Mouse (Mus musculus): ENCODE results near the gene Rpl13a. TPM values are rescaled to one million over a fixed set of nuclear protein-coding genes. Genes with fewer than 3 reads are reported as not detected.
"Not testable (repeated sequence)": the region's sequence is repeated elsewhere in the genome, so short reads cannot be mapped to it uniquely, and the experiment has no call there.

The Rpl13a gene
- total and polyA plus RNA-seq, 3 experiments, result 1,478 to 6,084 (median 2,356) TPM

DNA sequence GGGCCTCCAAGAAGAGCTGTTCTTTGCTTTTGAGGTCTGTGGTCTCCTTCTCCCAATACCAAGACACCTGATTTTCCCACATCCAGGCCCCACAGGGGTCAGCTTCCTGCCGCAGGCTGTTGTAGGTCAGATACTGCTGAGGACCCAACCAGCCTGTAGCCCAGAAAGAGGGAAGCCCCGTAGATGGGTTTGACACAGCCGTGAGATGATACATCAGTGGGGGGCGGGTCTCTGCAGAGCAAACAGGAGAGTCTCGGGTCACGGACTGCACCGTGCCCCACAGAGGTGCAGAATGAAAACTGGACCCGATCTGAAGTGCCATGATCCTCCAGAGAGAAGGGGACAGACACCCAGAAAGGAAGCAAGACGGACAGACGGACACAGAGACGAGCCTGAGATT is 26.1 kb downstream of the Rpl13a start:
- Histone ChIP-seq H3K27me3 (ENCODE audit: insufficient read depth, low read length) (peaks cover 55% of the 10 kb centered on the region), H3K36me3 (replicated peaks) (no peaks in the 10 kb centered on the region), H3K9me3 (replicated peaks) (no peaks in the 10 kb centered on the region), H3K4me1 (ENCODE audit: insufficient read depth, low read depth, low read length) (peaks cover 17% of the 10 kb centered on the region), H3K4me3 (ENCODE audit: low read depth, low read length) (no peak overlapping the region)
- ATAC-seq (ENCODE audit: extremely low read depth, insufficient number of reproducible peaks, low FRiP score, poor library complexity, severe bottlenecking) (no peak), DNase-seq (ENCODE audit: low spot score) (no peak)
- TF ChIP-seq POLR2AphosphoS5 (IDR thresholded peaks at IDR 0.05; ENCODE audit: insufficient replicate concordance, low read depth, low read length) (no peak), GATA1 (IDR thresholded peaks at IDR 0.05; ENCODE audit: borderline replicate concordance, low read length) (no peak), GATA2 (IDR thresholded peaks at IDR 0.05; ENCODE audit: borderline replicate concordance, low read depth, low read length) (no peak), TAL1 (conservative IDR thresholded peaks at IDR 0.05; ENCODE audit: low read depth, low read length) (no peak), CTCF (IDR thresholded peaks at IDR 0.05; ENCODE audit: low read depth, low read length) (no peak)

- Histone ChIP-seq H3K36me3 (replicated peaks) (no peaks in the 10 kb centered on the region), H3K4me1 (ENCODE audit: insufficient read depth, low read depth, low read length) (peaks cover 26% of the 10 kb centered on the region), H3K27me3 (ENCODE audit: insufficient read depth, low read length) (peaks cover 41% of the 10 kb centered on the region), H3K4me3 (ENCODE audit: low read depth, low read length) (no peak overlapping the region), H3K9me3 (replicated peaks) (no peaks in the 10 kb centered on the region)
- DNase-seq (ENCODE audit: low spot score) (no peak), ATAC-seq (ENCODE audit: extremely low read depth, insufficient number of reproducible peaks, low FRiP score, poor library complexity, severe bottlenecking) (no peak)
- no peak for TF ChIP-seq CTCF (IDR thresholded peaks at IDR 0.05; ENCODE audit: low read depth, low read length)
Measured at GRCm38 (mm10) chr7:45100046-45100445, 28.5 kb downstream of the Rpl13a start.

GRCm38 (mm10) chr7:45098541-45099240 is 29.9 kb downstream of the Rpl13a start:
- no peaks in the 10 kb centered on the region for H3K9me3 ChIP-seq (replicated peaks)
- no peak for DNase-seq (ENCODE audit: low spot score)
- H3K36me3 ChIP-seq (replicated peaks), result no peaks in the 10 kb centered on the region
- H3K4me1 ChIP-seq (ENCODE audit: insufficient read depth, low read depth, low read length), result peaks cover 34% of the 10 kb centered on the region
- no peak for ATAC-seq (ENCODE audit: extremely low read depth, insufficient number of reproducible peaks, low FRiP score, poor library complexity, severe bottlenecking)
- TF ChIP-seq TAL1 (conservative IDR thresholded peaks at IDR 0.05; ENCODE audit: low read depth, low read length) (no peak), CTCF (IDR thresholded peaks at IDR 0.05; ENCODE audit: low read depth, low read length) (no peak), POLR2AphosphoS5 (IDR thresholded peaks at IDR 0.05; ENCODE audit: insufficient replicate concordance, low read depth, low read length) (no peak), GATA1 (IDR thresholded peaks at IDR 0.05; ENCODE audit: borderline replicate concordance, low read length) (no peak), GATA2 (IDR thresholded peaks at IDR 0.05; ENCODE audit: borderline replicate concordance, low read depth, low read length) (no peak)
- peaks cover 36% of the 10 kb centered on the region for H3K27me3 ChIP-seq (ENCODE audit: insufficient read depth, low read length)
- no peak overlapping the region for H3K4me3 ChIP-seq (ENCODE audit: low read depth, low read length)

DNA sequence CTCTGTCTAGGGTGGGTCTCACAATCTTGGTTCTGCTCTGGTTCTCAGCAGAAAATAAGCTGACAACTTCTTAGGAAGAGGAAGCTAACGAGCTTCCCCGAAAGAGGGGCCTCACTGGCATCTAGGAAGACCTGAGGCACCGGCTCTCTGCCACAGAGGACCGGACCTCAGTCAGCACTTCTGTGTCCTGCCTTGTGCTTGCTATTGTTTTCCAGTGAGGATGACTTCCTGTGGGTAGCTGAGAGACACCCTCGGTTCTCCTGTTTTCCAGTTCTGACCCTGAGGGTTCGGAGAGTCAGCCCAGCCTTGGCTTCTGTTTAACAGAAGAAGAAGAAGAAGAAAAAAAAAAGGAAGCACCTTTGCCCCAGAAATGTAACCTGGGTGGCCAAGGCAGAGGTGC is 31.1 kb downstream of the Rpl13a start:
- H3K27me3 ChIP-seq (ENCODE audit: insufficient read depth, low read length), result peaks cover 31% of the 10 kb centered on the region
- no peak for ATAC-seq (ENCODE audit: extremely low read depth, insufficient number of reproducible peaks, low FRiP score, poor library complexity, severe bottlenecking)
- DNase-seq (ENCODE audit: low spot score), result peak; percentile 25
- H3K4me1 ChIP-seq (ENCODE audit: insufficient read depth, low read depth, low read length), result peaks cover 34% of the 10 kb centered on the region
- TF ChIP-seq CTCF (IDR thresholded peaks at IDR 0.05; ENCODE audit: low read depth, low read length) (no peak), GATA2 (IDR thresholded peaks at IDR 0.05; ENCODE audit: borderline replicate concordance, low read depth, low read length) (no peak), POLR2AphosphoS5 (IDR thresholded peaks at IDR 0.05; ENCODE audit: insufficient replicate concordance, low read depth, low read length) (no peak), GATA1 (IDR thresholded peaks at IDR 0.05; ENCODE audit: borderline replicate concordance, low read length) (no peak), TAL1 (conservative IDR thresholded peaks at IDR 0.05; ENCODE audit: low read depth, low read length) (no peak)
- H3K36me3 ChIP-seq (replicated peaks), result no peaks in the 10 kb centered on the region
- no peak overlapping the region for H3K4me3 ChIP-seq (ENCODE audit: low read depth, low read length)
- no peaks in the 10 kb centered on the region for H3K9me3 ChIP-seq (replicated peaks)

- ATAC-seq (ENCODE audit: extremely low read depth, insufficient number of reproducible peaks, low FRiP score, poor library complexity, severe bottlenecking); DNase-seq (ENCODE audit: low spot score); H3K36me3 ChIP-seq (replicated peaks); H3K9me3 ChIP-seq (replicated peaks); H3K4me3 ChIP-seq (ENCODE audit: low read depth, low read length): not testable (repeated sequence)
- H3K4me1 ChIP-seq (ENCODE audit: insufficient read depth, low read depth, low read length), result peaks cover 46% of the 10 kb centered on the region
- peaks cover 30% of the 10 kb centered on the region for H3K27me3 ChIP-seq (ENCODE audit: insufficient read depth, low read length)
Measured at GRCm38 (mm10) chr7:45095965-45096364, 32.6 kb downstream of the Rpl13a start.

- DNase-seq (ENCODE audit: low spot score) (no peak), ATAC-seq (ENCODE audit: extremely low read depth, insufficient number of reproducible peaks, low FRiP score, poor library complexity, severe bottlenecking) (no peak)
- no peak overlapping the region for H3K4me3 ChIP-seq (ENCODE audit: low read depth, low read length)
- TF ChIP-seq TAL1 (conservative IDR thresholded peaks at IDR 0.05; ENCODE audit: low read depth, low read length) (no peak), CTCF (IDR thresholded peaks at IDR 0.05; ENCODE audit: low read depth, low read length) (no peak), POLR2AphosphoS5 (IDR thresholded peaks at IDR 0.05; ENCODE audit: insufficient replicate concordance, low read depth, low read length) (no peak), GATA1 (IDR thresholded peaks at IDR 0.05; ENCODE audit: borderline replicate concordance, low read length) (no peak), GATA2 (IDR thresholded peaks at IDR 0.05; ENCODE audit: borderline replicate concordance, low read depth, low read length) (no peak)
- peaks cover 32% of the 10 kb centered on the region for H3K27me3 ChIP-seq (ENCODE audit: insufficient read depth, low read length)
- no peaks in the 10 kb centered on the region for H3K9me3 ChIP-seq (replicated peaks)
- no peaks in the 10 kb centered on the region for H3K36me3 ChIP-seq (replicated peaks)
- peaks cover 50% of the 10 kb centered on the region for H3K4me1 ChIP-seq (ENCODE audit: insufficient read depth, low read depth, low read length)
Measured at GRCm38 (mm10) chr7:45095367-45095766, 33.2 kb downstream of the Rpl13a start.

DNA sequence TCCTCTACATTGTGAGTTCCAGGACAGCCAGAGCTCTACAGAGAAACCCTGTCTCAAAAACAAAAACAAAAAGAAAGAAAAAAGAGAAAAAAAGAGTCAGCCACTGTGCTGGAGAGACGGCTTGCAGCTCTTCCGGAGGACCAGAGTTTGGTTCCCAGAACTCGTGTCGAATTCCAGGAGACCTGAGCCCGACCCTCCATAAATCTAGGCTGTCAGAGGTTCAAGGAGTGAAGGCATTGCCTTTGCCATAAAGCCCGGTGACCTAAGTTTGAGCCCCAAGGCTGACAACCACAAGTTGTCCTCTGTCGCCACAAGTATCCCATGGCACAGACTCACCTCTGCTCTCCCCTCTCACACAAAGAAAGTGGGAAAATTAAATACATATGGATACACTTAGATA is 34.4 kb downstream of the Rpl13a start:
- Histone ChIP-seq H3K4me3 (ENCODE audit: low read depth, low read length) (no peak overlapping the region), H3K27me3 (ENCODE audit: insufficient read depth, low read length) (peaks cover 32% of the 10 kb centered on the region), H3K4me1 (ENCODE audit: insufficient read depth, low read depth, low read length) (peaks cover 54% of the 10 kb centered on the region), H3K36me3 (replicated peaks) (no peaks in the 10 kb centered on the region), H3K9me3 (replicated peaks) (no peaks in the 10 kb centered on the region)
- TF ChIP-seq GATA2 (IDR thresholded peaks at IDR 0.05; ENCODE audit: borderline replicate concordance, low read depth, low read length) (no peak), GATA1 (IDR thresholded peaks at IDR 0.05; ENCODE audit: borderline replicate concordance, low read length) (no peak), TAL1 (conservative IDR thresholded peaks at IDR 0.05; ENCODE audit: low read depth, low read length) (no peak), CTCF (IDR thresholded peaks at IDR 0.05; ENCODE audit: low read depth, low read length) (no peak), POLR2AphosphoS5 (IDR thresholded peaks at IDR 0.05; ENCODE audit: insufficient replicate concordance, low read depth, low read length) (no peak)
- ATAC-seq (ENCODE audit: extremely low read depth, insufficient number of reproducible peaks, low FRiP score, poor library complexity, severe bottlenecking) (no peak), DNase-seq (ENCODE audit: low spot score) (no peak)
